Mouse (Mus musculus) monocyte, adult 5-6 weeks (primary cell): Measurements from ENCODE around the gene Myd88. TPM values are rescaled to one million over a fixed set of nuclear protein-coding genes. Genes with fewer than 3 reads are reported as not detected.
A peak's percentile ranks its signal among the peaks of the same experiment; 100 is the strongest.
"Not testable (repeated sequence)": the region's sequence is repeated elsewhere in the genome, so short reads cannot be mapped to it uniquely, and the experiment has no call there.

Experiments used
- ATAC-seq: fragments of 153-309, 156-312 bp; replicated peaks from 2 replicates; pipeline ENCODE4 v1.8.0; 2017; ENCODE audit warnings: mild to moderate bottlenecking; ENCODE audit not compliant: low TSS enrichment, insufficient number of reproducible peaks, severe bottlenecking, poor library complexity, low FRiP score
- total RNA-seq: library from RNA; stranded (forward); fragments of 200-1000, 200-491, 200-594 nt; gene quantifications from 3 replicates; pipeline ENCODE4 v1.2.3, GENCODE M21; 2017

The Myd88 gene
- total RNA-seq, result 71.0 to 79.2 TPM (median 75.9 TPM) in 3 replicates

GRCm38 (mm10) chr9:119340909-119341816 lies at the start of gene Myd88:
Gene Myd88, minus strand, starts transcription at chr9:119341411.
- peak; percentile 87 for ATAC-seq

- no peak for ATAC-seq
Measured at GRCm38 (mm10) chr9:119390214-119390613, 49.0 kb upstream of the Myd88 start.

- no peak for ATAC-seq
Measured at GRCm38 (mm10) chr9:119388956-119389355, 47.7 kb upstream of the Myd88 start.

- ATAC-seq, result no peak
Measured at GRCm38 (mm10) chr9:119382603-119383002, 41.4 kb upstream of the Myd88 start.

- ATAC-seq, result no peak
Measured at GRCm38 (mm10) chr9:119378231-119378630, 37.0 kb upstream of the Myd88 start.

- no peak for ATAC-seq
Measured at GRCm38 (mm10) chr9:119375556-119375955, 34.3 kb upstream of the Myd88 start.

- no peak for ATAC-seq
Measured at GRCm38 (mm10) chr9:119375008-119375407, 33.8 kb upstream of the Myd88 start.

GRCm38 (mm10) chr9:119371251-119371650 lies 30.0 kb upstream of the Myd88 start:
- ATAC-seq, result no peak

- not testable (repeated sequence) for ATAC-seq
Measured at GRCm38 (mm10) chr9:119370770-119371169, 29.6 kb upstream of the Myd88 start.

- no peak for ATAC-seq
Measured at GRCm38 (mm10) chr9:119368367-119368766, 27.2 kb upstream of the Myd88 start.

GRCm38 (mm10) chr9:119365284-119365683 lies 24.1 kb upstream of the Myd88 start, which contains the start of gene Slc22a14:
Gene Slc22a14, minus strand, starts transcription at chr9:119365553.
- ATAC-seq, result no peak

- no peak for ATAC-seq
Measured at GRCm38 (mm10) chr9:119363229-119363628, 22.0 kb upstream of the Myd88 start.

- no peak for ATAC-seq
Measured at GRCm38 (mm10) chr9:119361416-119361815, 20.2 kb upstream of the Myd88 start.

- no peak for ATAC-seq
Measured at GRCm38 (mm10) chr9:119358058-119358429, 16.8 kb upstream of the Myd88 start.

- ATAC-seq, result peak; percentile 62; the same call in 1 of the 2 replicates
Measured at GRCm38 (mm10) chr9:119357331-119358057, 16.3 kb upstream of the Myd88 start, which contains the start of gene Xylb. Gene Xylb, plus strand, starts transcription at chr9:119357381.

GRCm38 (mm10) chr9:119355943-119356342 lies 14.7 kb upstream of the Myd88 start:
- no peak for ATAC-seq

- ATAC-seq, result no peak
Measured at GRCm38 (mm10) chr9:119353926-119354325, 12.7 kb upstream of the Myd88 start.

GRCm38 (mm10) chr9:119352060-119352459 lies 10.8 kb upstream of the Myd88 start:
- ATAC-seq, result peak; percentile 86

GRCm38 (mm10) chr9:119350947-119351705 lies 9.9 kb upstream of the Myd88 start:
- ATAC-seq, result no peak
